Mouse (Mus musculus): ENCODE data around the gene Dmrtc1a. TPM values are rescaled to one million over a fixed set of nuclear protein-coding genes. Genes with fewer than 3 reads are reported as not detected.
"Not testable (repeated sequence)": the region's sequence is repeated elsewhere in the genome, so short reads cannot be mapped to it uniquely, and the experiment has no call there.

Dmrtc1a gene
- polyA plus RNA-seq, 1 experiment from 2014 or later = 0.39 TPM

DNA sequence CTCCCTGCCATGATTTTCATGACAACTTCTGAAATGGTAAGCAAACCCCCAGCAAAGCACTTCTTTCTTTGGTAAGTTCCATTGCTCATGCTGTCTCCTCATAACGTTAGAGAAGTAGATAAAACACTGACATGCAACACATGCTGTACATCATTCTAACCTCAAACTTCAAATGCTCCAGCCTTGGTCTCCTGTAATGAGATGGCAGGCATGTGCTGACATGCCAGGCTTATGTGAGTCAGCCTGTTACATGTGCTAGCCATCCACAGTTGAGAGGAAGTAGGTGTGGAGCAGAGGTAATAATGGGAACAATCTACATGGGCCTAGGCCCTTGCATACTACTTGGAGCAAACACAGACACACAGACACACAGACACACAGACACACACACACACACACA is 6.3 kb upstream of the Dmrtc1a start:
- not testable (repeated sequence) for H3K4me3 ChIP-seq (ENCODE audit: low read depth, low read length); H3K4me2 ChIP-seq; H3K27ac ChIP-seq (ENCODE audit: low read depth, low read length); H3K9me3 ChIP-seq (replicated peaks; ENCODE audit: control insufficient read depth, low read length); H3K9ac ChIP-seq (ENCODE audit: low read depth, low read length); ATAC-seq (replicated peaks; ENCODE audit: insufficient number of reproducible peaks, low FRiP score, low TSS enrichment); H3K36me3 ChIP-seq (ENCODE audit: control insufficient read depth, insufficient read depth, low read length); H3K27me3 ChIP-seq (ENCODE audit: control insufficient read depth, insufficient read depth, low read length); H3K4me1 ChIP-seq (ENCODE audit: control insufficient read depth, insufficient read depth, low read length)
- 77% methylated on average over 1 of the region's 1 CpGs for WGBS (ENCODE audit: insufficient replicate concordance)

DNA sequence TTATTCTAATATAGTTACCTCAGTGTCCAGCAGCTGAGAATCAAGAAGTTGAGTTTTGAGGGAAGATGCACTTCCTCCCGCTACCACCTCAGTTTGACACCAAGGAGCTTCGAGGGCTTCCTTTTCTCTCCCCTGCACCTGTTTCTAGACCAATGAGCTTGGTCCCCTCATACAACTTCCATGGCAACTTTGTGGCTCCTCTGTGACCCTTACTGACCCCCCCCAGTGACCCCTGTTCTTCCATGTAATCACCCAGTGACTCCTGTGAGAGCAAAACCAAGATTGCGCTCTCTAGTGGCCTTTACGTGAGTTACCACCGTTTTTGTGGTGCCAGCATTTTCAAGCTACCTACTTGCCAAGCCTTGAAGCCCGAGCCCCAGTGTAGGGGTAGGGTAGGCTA is 40.6 kb downstream of the Dmrtc1a start, which contains the start of gene 1700031F05Rik:
Gene 1700031F05Rik, minus strand, starts transcription at position 101 of the 400 bp plus-strand sequence.
- Histone ChIP-seq H3K9me3 (replicated peaks; ENCODE audit: control insufficient read depth, low read length) (no peaks in the 10 kb centered on the region), H3K4me1 (ENCODE audit: control insufficient read depth, insufficient read depth, low read length) (no peaks in the 10 kb centered on the region), H3K27me3 (ENCODE audit: control insufficient read depth, insufficient read depth, low read length) (no peaks in the 10 kb centered on the region), H3K27ac (ENCODE audit: low read depth, low read length) (no peak within 1 kb of the TSS), H3K9ac (ENCODE audit: low read depth, low read length) (no peak within 1 kb of the TSS), H3K4me3 (ENCODE audit: low read depth, low read length) (no peak within 1 kb of the TSS), H3K4me2 (no peak within 1 kb of the TSS), H3K36me3 (ENCODE audit: control insufficient read depth, insufficient read depth, low read length) (no peaks in the 10 kb centered on the region)
- ATAC-seq (replicated peaks; ENCODE audit: insufficient number of reproducible peaks, low FRiP score, low TSS enrichment) = no peak
- 88% methylated on average over 6 of the region's 6 CpGs for WGBS (ENCODE audit: insufficient replicate concordance)

DNA sequence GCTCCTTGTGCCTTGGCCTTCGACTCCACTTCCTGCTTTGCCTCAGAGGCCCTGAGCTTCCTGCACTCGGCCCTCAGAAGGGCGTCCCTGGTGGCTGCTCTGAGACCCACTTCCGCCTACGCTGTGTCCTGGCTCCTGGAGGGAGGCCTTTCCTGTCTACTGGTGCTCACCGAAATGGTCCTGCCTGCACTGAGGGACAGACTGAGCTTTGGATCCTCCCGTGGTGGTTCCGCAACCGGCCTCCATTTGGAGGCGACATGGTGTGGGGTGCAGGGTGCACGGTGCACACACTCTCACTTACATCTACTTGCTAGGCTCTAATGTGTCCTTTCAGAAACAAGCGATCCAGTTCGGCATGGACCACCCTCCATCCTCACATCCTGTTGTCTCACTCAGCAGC is 54.0 kb downstream of the Dmrtc1a start, which contains the start of gene Dmrtc1c2:
Gene Dmrtc1c2, minus strand, starts transcription at position 101 of the 400 bp plus-strand sequence.
- H3K27ac ChIP-seq (ENCODE audit: low read depth, low read length); H3K9ac ChIP-seq (ENCODE audit: low read depth, low read length); ATAC-seq (replicated peaks; ENCODE audit: insufficient number of reproducible peaks, low FRiP score, low TSS enrichment); H3K36me3 ChIP-seq (ENCODE audit: control insufficient read depth, insufficient read depth, low read length); H3K4me1 ChIP-seq (ENCODE audit: control insufficient read depth, insufficient read depth, low read length); H3K9me3 ChIP-seq (replicated peaks; ENCODE audit: control insufficient read depth, low read length); H3K4me3 ChIP-seq (ENCODE audit: low read depth, low read length); H3K27me3 ChIP-seq (ENCODE audit: control insufficient read depth, insufficient read depth, low read length); H3K4me2 ChIP-seq: not testable (repeated sequence)
- 86% methylated on average over 1 of the region's 13 CpGs for WGBS (ENCODE audit: insufficient replicate concordance)

Other genes starting within 250 kb of the Dmrtc1a start
- gene Gm3880, start 221.7 kb downstream of the Dmrtc1a start, polyA plus RNA-seq (2014; fragmentation: Nextera tagmentation; extraction: Ambion mirVana) = not detected in 2 replicates
- not detected in 2 replicates for gene Gm9112, start 201.1 kb downstream of the Dmrtc1a start, polyA plus RNA-seq (2014; fragmentation: Nextera tagmentation; extraction: Ambion mirVana)
- not detected in 2 replicates for gene Dmrtc1b, start 200.8 kb downstream of the Dmrtc1a start, polyA plus RNA-seq (2014; fragmentation: Nextera tagmentation; extraction: Ambion mirVana)
- gene Dmrtc1c1, start 105.7 kb downstream of the Dmrtc1a start, polyA plus RNA-seq (2014; fragmentation: Nextera tagmentation; extraction: Ambion mirVana) = not detected in 2 replicates
- gene Dmrtc1c2, start 54.1 kb downstream of the Dmrtc1a start, polyA plus RNA-seq (2014; fragmentation: Nextera tagmentation; extraction: Ambion mirVana) = 0.17 TPM in 1 of 2 replicates, not detected in the other
- not detected in 2 replicates for gene 1700031F05Rik, start 40.7 kb downstream of the Dmrtc1a start, polyA plus RNA-seq (2014; fragmentation: Nextera tagmentation; extraction: Ambion mirVana)
- gene 1700011M02Rik, start 218 bp upstream of the Dmrtc1a start, polyA plus RNA-seq (2014; fragmentation: Nextera tagmentation; extraction: Ambion mirVana) = not detected in 2 replicates
- not detected in 2 replicates for gene 1700018G05Rik, start 19.7 kb upstream of the Dmrtc1a start, polyA plus RNA-seq (2014; fragmentation: Nextera tagmentation; extraction: Ambion mirVana)